Mouse (Mus musculus): ENCODE data around the gene Thumpd2. TPM values are rescaled to one million over a fixed set of nuclear protein-coding genes. Genes with fewer than 3 reads are reported as not detected.
A peak's percentile ranks its signal among the peaks of the same experiment; 100 is the strongest.

The Thumpd2 gene
- total and polyA plus RNA-seq, 2 experiments from 2014 or later, result 4.9 to 6.2 TPM

DNA sequence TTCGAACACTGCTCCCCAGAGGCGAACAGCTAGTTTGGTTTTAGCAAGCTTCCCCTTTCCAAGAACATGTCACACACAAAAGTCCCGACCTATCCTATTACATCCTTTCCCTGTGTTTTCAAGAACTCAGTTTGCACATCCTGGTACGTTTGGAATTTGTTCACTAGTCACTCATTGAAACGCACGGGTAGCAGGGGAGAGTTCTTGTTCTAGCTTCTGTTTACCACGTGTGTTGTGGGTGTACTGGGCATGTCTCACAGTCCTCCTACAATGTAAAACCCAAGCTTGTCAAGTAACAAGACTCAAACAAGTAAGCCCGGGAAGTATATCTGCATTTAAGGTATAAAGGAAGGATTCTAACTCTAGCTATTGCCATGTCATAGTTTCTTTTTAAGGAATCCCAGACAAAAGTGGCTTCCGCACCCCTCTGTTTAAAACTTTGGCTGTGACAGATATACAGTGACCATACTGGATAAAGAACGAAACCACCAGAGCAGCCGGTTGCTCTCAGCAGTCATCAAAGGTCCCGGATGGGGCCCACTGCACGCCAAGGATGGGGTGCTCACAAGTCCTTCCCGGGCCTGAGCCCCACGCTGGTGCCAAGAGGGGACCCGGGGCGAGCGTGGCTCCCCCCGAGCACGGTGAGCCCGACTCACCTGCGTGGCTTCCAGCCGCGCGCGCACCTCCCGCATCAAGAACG, 453 bp downstream of the Thumpd2 start:
- ATAC-seq (peak; percentile 84), DNase-seq (no peak)
- peak overlapping the region; percentile 66 for H3K4me2 ChIP-seq (ENCODE audit: low read depth)
- 12% methylated on average over 28 of the region's 28 CpGs for WGBS
- TF ChIP-seq CTCF (IDR thresholded peaks at IDR 0.05; ENCODE audit: low read depth), result no peak
- H3K9me3 ChIP-seq (ENCODE audit: low read length), result no peaks in the 10 kb centered on the region
- H3K4me1 ChIP-seq (ENCODE audit: insufficient read depth), result peaks cover 6% of the 10 kb centered on the region; the same call in 1 of the 2 replicates
- no peaks in the 10 kb centered on the region for H3K27me3 ChIP-seq (ENCODE audit: insufficient read depth, low read length)
- H3K27ac ChIP-seq (ENCODE audit: low read depth, low read length), result peak overlapping the region; percentile 62
- peak overlapping the region; percentile 86 for H3K9ac ChIP-seq
- H3K36me3 ChIP-seq (ENCODE audit: insufficient read depth), result no peaks in the 10 kb centered on the region
- peak overlapping the region; percentile 87 for H3K4me3 ChIP-seq (ENCODE audit: low read depth, low read length)

DNA sequence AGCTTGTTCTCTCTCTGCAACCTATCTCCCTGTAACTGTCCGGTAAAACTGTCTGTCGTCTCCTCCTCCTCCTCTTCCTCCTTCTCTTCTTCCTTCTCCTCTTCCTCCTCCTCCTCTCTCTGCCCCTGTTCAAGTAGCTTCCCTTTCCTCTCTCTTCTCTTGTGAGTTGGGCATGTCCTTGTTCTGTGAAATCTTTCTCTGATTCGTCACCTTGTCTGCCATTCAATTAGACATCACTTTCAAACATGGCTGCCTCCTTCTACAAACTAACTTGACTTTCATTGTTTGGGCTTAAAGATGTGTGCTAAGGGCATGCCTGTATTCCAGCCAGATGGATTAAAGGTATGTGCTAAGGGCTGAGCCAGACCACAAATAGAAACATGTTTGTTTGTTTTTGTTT, 1.5 kb downstream of the Thumpd2 start:
- DNase-seq (no peak), ATAC-seq (no peak)
- no peak overlapping the region for H3K9ac ChIP-seq
- no peaks in the 10 kb centered on the region for H3K36me3 ChIP-seq (ENCODE audit: insufficient read depth)
- no peak overlapping the region for H3K4me3 ChIP-seq (ENCODE audit: low read depth, low read length)
- no peak overlapping the region for H3K4me2 ChIP-seq (ENCODE audit: low read depth)
- peaks cover 6% of the 10 kb centered on the region; the same call in 1 of the 2 replicates for H3K4me1 ChIP-seq (ENCODE audit: insufficient read depth)
- no peak overlapping the region for H3K27ac ChIP-seq (ENCODE audit: low read depth, low read length)
- no peaks in the 10 kb centered on the region for H3K9me3 ChIP-seq (ENCODE audit: low read length)
- H3K27me3 ChIP-seq (ENCODE audit: insufficient read depth, low read length), result no peaks in the 10 kb centered on the region
- no peak for TF ChIP-seq CTCF (IDR thresholded peaks at IDR 0.05; ENCODE audit: low read depth)
- 98% methylated on average over 3 of the region's 3 CpGs for WGBS

DNA sequence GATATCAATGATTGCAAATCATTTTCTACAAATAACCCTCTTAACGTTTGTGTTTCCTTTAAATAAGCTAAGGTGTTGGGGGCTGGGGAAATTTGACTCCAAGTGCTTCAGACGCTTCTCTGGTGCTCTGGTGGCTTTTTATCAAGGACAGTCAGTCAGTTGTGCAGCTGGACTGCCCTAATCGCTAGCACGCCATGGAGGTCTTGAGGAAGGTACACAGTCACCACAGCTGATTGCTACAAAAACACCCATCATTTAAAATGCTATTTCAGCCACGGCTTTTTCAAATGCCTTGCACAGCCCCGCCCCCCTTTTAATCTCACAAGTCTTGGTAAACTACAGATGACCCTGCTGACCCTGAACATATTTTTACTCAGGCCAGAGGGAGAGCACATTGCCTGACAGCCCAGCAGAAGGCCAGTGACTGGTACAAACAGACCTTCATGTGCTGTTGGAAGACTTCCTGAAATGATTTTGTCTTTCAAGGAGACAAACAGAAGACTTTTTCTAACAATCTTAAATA, 2.5 kb downstream of the Thumpd2 start:
- Histone ChIP-seq H3K4me1 (ENCODE audit: insufficient read depth) (peaks cover 6% of the 10 kb centered on the region; the same call in 1 of the 2 replicates), H3K4me2 (ENCODE audit: low read depth) (no peak overlapping the region), H3K27me3 (ENCODE audit: insufficient read depth, low read length) (no peaks in the 10 kb centered on the region), H3K9ac (no peak overlapping the region), H3K4me3 (ENCODE audit: low read depth, low read length) (no peak overlapping the region), H3K9me3 (ENCODE audit: low read length) (no peaks in the 10 kb centered on the region), H3K27ac (ENCODE audit: low read depth, low read length) (no peak overlapping the region), H3K36me3 (ENCODE audit: insufficient read depth) (no peaks in the 10 kb centered on the region)
- TF ChIP-seq CTCF (IDR thresholded peaks at IDR 0.05; ENCODE audit: low read depth), result no peak
- ATAC-seq (no peak), DNase-seq (no peak)
- WGBS, result 83% methylated on average over 6 of the region's 6 CpGs

DNA sequence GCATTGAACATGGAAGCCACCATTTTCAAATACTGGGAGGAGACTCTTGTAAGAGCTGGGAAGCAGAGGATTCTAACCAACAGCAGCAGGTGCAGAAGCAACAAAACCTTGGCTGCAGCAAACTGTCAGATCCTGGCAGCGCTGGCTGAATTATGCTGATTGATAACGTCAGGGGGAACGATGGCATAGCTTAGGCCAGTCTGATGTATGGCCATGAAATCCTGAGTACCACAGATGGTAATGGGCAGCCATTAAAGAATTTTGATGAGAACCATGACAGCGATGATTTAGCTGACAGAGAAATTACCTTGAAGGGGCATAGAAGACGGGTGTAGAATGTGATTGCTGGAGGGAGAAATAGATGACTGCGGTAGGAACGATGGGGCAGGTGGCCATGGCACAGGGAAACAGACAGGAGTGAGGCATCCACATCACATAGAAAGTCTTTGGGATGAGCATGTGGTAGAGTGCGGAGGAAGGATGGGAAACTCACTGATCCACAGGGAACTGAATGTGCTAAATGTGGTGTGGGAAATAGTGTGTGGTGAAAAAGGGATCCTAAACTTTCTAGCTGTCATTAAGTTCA, 8.0 kb downstream of the Thumpd2 start:
- Histone ChIP-seq H3K27me3 (ENCODE audit: insufficient read depth, low read length) (no peaks in the 10 kb centered on the region), H3K4me3 (ENCODE audit: low read depth, low read length) (no peak overlapping the region), H3K4me2 (ENCODE audit: low read depth) (no peak overlapping the region), H3K36me3 (ENCODE audit: insufficient read depth) (0 out of 2 replicates have a peak, but pooled peaks cover 5% of the 10 kb centered on the region), H3K4me1 (ENCODE audit: insufficient read depth) (no peaks in the 10 kb centered on the region), H3K27ac (ENCODE audit: low read depth, low read length) (no peak overlapping the region), H3K9me3 (ENCODE audit: low read length) (no peaks in the 10 kb centered on the region), H3K9ac (no peak overlapping the region)
- WGBS, result 80% methylated on average over 8 of the region's 8 CpGs
- no peak for ATAC-seq
- no peak for DNase-seq
- TF ChIP-seq CTCF (IDR thresholded peaks at IDR 0.05; ENCODE audit: low read depth), result no peak

DNA sequence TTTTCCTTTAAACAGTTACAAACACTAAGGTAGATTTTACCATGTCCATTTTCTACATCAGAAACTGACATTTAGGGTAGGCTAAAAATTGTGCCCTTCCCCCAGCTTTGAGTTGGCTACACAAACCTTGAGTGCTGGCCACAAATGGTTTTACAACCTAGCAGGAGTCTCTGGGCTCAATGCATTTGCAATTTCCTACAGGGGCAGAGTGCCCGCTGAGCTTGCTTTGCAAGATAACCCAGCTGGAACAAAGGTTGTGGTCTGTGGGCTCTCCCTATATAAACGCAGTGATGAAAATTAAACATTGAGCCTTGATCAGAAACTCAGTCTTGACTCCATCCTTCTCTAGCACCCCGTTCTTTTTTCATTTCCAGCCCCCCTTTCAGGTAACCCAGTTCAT, 8.8 kb downstream of the Thumpd2 start:
- Histone ChIP-seq H3K4me3 (ENCODE audit: low read depth, low read length) (no peak overlapping the region), H3K9me3 (ENCODE audit: low read length) (no peaks in the 10 kb centered on the region), H3K27ac (ENCODE audit: low read depth, low read length) (no peak overlapping the region), H3K9ac (no peak overlapping the region), H3K4me2 (ENCODE audit: low read depth) (no peak overlapping the region), H3K4me1 (ENCODE audit: insufficient read depth) (no peaks in the 10 kb centered on the region), H3K36me3 (ENCODE audit: insufficient read depth) (0 out of 2 replicates have a peak, but pooled peaks cover 5% of the 10 kb centered on the region), H3K27me3 (ENCODE audit: insufficient read depth, low read length) (no peaks in the 10 kb centered on the region)
- no peak for ATAC-seq
- WGBS, result 74% methylated on average over 3 of the region's 3 CpGs
- no peak for DNase-seq
- no peak for TF ChIP-seq CTCF (IDR thresholded peaks at IDR 0.05; ENCODE audit: low read depth)

DNA sequence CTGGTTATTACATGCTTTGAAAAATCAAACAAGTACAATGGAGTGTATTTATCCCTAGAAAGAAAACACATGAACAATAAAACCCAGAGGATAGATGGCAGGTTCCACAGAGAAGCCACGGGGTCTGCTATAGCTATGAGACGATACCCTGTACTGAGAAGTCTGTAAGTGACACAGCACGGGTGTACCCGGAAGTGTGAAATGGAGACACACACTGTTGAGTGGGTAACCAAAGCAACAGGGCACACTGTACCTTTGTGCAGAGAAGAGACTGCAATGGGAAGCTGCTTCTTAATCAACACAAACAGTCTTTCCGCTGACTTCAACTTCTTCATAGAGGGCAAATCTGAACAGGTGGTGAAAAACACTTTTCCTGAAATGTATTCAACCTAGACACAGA, 9.4 kb downstream of the Thumpd2 start:
- Histone ChIP-seq H3K4me3 (ENCODE audit: low read depth, low read length) (no peak overlapping the region), H3K4me1 (ENCODE audit: insufficient read depth) (no peaks in the 10 kb centered on the region), H3K4me2 (ENCODE audit: low read depth) (no peak overlapping the region), H3K9me3 (ENCODE audit: low read length) (no peaks in the 10 kb centered on the region), H3K27ac (ENCODE audit: low read depth, low read length) (no peak overlapping the region), H3K27me3 (ENCODE audit: insufficient read depth, low read length) (no peaks in the 10 kb centered on the region), H3K36me3 (ENCODE audit: insufficient read depth) (0 out of 2 replicates have a peak, but pooled peaks cover 5% of the 10 kb centered on the region), H3K9ac (no peak overlapping the region)
- WGBS, result 91% methylated on average over 5 of the region's 5 CpGs
- no peak for TF ChIP-seq CTCF (IDR thresholded peaks at IDR 0.05; ENCODE audit: low read depth)
- ATAC-seq (no peak), DNase-seq (no peak)

DNA sequence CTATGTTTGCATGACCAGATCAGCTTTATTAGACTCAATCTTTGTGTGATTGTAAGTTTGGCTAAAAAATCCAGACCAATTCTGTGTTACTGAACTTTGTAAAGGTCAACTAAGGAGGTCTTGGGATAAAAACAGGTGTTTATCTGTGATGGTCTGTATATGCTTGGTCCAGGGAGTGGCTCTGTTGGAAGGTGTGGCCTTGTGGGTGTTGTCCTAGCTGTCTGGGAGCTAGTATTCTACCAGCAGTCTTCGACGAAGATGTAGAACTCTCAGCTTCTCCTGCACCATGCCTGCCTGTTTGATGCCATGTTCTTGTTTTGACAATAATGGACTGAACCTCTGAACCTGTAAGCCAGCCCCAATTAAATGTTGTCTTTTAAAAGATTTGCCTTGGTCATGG, 11.6 kb downstream of the Thumpd2 start:
- Histone ChIP-seq H3K4me1 (ENCODE audit: insufficient read depth) (no peaks in the 10 kb centered on the region), H3K4me2 (ENCODE audit: low read depth) (no peak overlapping the region), H3K27ac (ENCODE audit: low read depth, low read length) (no peak overlapping the region), H3K9me3 (ENCODE audit: low read length) (no peaks in the 10 kb centered on the region), H3K27me3 (ENCODE audit: insufficient read depth, low read length) (no peaks in the 10 kb centered on the region), H3K36me3 (ENCODE audit: insufficient read depth) (peaks cover 9% of the 10 kb centered on the region; the same call in 1 of the 2 replicates), H3K4me3 (ENCODE audit: low read depth, low read length) (no peak overlapping the region), H3K9ac (no peak overlapping the region)
- no peak for DNase-seq
- ATAC-seq, result no peak
- WGBS, result 94% methylated on average over 2 of the region's 2 CpGs
- no peak for TF ChIP-seq CTCF (IDR thresholded peaks at IDR 0.05; ENCODE audit: low read depth)

Measured in forebrain, postnatal 0 days (tissue).